Mouse (Mus musculus): ENCODE measurements around the gene Cdh3.
A peak's percentile ranks its signal among the peaks of the same experiment; 100 is the strongest.

Gene Cdh3

DNA sequence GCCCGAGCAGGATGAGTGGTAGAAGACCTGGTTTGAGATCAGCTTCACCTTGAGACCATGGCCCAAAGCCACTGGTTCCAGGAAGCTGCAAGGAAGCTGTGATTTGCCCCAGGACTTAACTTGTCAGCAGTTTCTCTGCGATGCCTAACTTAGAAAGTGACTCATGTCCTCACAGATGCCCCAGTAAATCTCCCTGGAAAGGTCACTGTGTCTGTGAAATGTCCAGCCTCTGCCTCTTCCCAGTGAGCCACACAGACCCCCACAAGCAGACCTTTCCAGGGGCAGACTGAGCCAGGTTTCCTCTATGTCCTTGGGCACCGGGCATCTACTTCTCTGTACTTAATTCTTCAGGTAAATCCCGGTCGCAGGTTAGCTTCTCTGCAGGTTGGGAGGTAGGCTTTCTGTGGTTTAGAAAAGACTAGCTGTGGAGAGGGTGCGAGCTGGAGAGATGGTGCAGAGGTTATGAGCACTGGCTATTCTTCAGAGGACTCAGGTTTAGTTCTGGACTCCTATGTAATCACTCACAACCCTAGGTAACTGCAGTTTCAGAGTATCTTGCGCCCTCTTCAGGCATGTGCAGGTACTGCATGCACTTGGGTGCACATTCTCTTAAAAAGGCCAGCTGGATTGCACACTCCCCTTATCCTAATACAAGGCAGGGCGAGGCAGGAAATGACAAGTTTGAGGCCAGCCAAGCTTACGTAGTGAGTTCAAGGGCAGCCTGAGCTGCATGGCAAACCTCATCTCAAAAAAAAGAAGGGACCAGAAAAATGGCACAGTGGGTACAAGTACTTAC, 16.7 kb downstream of the Cdh3 start:
- DNase-seq (ENCODE audit: extremely low read depth, low read depth): no peak

DNA sequence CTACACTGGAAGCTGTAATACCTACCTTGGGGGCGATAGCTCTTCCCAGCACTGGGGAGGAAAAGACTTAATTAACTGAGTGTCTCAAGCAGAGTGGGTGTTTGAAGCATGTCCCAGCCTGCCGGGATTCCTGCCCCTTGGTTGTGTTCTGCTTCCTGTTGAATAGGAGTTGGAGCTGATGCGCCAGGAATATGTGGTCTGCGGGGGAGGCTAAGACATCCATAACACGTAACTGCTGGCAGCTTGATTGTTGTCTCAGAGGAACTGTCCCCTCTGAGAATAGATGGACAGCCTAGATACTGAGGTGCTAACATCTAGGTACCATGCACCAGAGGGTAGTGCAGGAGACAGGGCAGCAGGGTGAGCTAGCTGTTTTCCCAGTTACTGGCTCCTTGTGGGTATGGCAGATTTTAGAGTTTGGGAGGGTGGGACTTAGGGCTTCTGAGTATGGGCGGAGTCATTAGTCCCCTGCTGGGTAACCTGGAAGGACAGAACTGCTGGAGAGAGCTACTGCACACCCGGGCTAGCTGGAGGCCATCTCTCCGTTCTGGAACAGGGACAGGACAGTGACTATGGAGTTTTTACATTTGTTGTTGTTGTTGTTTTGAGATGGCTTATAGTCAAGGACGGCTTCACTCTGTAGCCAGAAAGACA, 18.0 kb downstream of the Cdh3 start:
- no peak for DNase-seq (ENCODE audit: extremely low read depth, low read depth)

DNA sequence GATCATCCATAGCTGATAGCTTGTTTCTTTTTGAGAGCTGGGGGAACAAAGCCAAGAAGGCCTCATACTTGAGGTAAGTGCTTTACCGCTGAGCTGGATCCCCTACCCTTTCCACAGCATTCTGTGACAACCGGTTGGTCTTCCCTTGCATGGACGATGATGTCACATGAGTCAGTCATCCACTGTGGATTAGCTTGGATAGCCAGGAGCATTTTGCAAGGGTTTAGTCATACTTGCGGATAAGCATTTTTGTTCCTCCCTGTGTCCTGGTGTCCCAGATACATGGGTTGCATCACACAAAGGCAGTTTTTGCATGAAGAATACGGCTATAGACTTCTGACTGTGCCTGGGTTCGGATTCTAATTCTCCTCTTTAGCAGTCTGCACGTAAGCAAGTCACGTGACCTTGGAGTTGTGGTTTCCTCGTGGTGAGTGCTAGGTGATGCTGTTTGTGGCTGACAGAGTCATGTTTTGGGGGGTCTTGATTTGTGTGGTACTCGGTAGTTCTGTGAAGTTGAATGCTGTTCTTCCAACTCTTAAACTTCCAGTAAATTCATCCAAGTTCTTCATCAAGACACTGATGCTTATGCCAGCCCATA, 19.3 kb downstream of the Cdh3 start:
- DNase-seq (ENCODE audit: extremely low read depth, low read depth): no peak

DNA sequence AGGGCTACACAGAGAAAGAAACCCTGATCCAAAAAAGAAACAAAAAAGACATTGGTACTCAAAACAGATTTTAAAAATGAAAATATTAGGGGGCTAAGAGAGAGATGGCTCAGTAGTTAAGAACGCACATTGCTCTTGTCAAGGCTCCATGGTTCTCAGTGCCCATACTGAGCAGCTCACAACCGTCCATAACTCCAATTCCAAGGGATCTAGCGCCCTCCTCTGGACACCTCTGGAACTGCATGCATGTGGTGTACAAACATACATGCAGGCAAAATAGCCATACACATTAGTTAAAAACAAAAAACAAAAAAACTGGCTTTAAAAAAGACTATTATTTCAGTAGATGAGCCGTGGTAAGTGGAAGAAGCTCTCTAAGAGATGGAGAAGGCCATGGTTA, 19.9 kb downstream of the Cdh3 start:
- DNase-seq (ENCODE audit: extremely low read depth, low read depth): no peak

DNA sequence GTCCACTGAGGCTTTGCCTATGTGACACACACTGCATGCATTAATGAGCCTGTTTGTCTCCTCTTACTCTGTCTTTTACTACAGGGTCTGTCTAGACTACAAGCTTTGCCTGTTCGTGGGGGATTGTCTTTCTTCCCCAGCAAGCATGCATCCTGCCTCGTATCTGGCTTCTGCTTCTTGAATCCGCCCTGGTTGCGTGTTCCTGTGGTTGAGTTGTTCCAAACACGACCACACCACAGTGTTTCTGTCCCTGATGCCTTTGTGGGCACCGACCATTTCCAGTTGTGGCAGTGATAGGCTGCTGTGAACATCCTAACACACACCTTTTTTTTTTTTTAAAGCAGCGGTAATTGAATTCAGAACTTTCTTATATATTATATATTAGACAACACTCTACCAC, 23.0 kb downstream of the Cdh3 start:
- DNase-seq (ENCODE audit: extremely low read depth, low read depth): no peak

DNA sequence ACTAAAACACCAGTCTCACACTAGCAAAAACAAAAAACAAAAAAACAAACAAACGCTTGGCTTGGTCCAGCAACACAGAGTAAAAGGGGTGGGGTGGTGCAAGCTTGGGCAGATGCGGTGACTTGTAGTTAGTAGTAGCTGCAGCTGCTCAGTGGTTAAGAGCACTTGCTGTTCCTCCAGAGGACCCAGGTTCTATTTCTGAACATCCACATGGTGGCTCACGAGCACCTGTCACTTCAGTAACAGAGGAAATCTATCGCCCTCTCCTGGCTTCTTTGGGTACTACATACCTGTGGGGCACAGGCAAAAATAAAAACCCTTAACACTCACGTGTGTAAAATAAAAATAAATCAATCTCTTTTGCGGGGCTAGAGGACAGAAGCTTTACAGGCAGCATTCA, 23.8 kb downstream of the Cdh3 start:
- peak; percentile 60 for DNase-seq (ENCODE audit: extremely low read depth, low read depth)

DNA sequence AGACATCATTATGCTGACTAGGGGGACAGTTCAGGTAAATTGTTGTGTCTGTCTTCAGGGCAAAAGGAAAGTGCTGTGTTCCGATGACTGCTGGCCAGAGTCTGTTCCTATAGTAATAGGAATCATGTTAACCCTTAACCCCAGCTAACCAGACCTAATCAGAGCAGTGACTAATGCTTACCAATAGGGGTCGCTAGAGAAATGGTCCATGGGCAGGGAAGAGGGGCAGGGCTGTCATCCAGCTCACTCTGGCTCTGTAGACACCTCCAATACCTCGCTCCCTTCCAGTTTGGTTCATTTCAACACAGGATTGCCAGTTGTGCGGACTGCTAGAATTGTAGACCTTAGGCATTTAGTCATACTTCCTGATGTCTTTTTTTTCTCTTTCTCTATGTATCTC, 24.8 kb downstream of the Cdh3 start:
- no peak for DNase-seq (ENCODE audit: extremely low read depth, low read depth)

DNA sequence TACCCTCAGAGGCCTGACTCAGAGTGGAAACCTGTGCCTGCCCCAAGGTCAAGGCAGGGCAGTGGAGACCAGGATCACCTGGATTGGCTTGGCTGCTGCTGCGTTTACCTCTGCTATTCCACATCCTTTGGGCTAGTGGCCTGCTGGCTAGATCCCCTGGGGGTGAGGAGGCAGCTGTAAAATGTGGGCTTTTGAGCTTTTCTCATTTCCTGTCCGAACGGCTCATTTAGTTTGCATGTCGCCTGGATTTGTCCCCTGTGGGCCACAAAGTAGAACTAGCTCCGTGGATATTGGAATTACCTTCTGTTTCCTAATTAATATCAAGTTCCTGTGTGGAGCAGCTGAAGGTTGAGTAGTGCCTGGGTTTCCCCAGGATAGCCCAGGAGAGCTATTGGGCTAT, 28.5 kb downstream of the Cdh3 start:
- DNase-seq (ENCODE audit: extremely low read depth, low read depth): no peak

DNA sequence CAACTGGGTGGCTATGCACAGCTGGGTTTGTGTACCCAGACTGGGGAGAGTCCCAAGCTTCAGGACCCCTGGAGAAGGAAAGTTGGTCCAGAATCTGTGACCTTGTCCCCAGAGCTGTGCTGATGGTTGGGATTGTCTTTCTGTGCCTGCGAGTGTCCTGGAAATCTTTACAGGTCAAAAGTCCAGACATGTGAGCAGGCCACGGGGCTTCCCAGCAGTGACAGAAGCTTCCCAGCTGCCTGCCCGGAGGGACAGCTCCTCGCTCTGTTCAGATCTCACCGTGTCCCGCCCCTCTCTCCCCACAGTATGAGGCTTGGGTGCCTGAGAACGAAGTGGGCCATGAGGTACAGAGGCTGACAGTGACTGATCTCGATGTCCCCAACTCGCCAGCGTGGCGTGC, 30.3 kb downstream of the Cdh3 start:
- no peak for DNase-seq (ENCODE audit: extremely low read depth, low read depth)

DNA sequence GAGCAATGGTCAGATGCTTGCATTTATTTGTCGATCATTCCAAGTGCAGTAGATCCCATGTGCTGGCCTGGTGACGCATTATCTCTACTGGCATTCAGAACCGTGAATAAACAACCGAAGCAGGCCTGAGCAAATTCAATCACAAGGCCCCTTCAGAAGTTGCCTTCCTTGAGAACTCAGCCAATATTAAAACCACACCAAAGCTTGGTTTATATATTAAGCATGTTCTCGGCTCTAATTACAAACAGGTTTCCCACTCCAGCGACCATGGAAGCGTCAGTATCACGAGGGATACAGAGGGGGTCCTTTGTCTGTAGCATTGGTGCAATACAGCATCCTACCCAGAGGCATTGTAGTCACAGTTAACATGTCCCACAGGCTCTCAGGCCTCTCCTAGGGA, 32.4 kb downstream of the Cdh3 start:
- no peak for DNase-seq (ENCODE audit: extremely low read depth, low read depth)

DNA sequence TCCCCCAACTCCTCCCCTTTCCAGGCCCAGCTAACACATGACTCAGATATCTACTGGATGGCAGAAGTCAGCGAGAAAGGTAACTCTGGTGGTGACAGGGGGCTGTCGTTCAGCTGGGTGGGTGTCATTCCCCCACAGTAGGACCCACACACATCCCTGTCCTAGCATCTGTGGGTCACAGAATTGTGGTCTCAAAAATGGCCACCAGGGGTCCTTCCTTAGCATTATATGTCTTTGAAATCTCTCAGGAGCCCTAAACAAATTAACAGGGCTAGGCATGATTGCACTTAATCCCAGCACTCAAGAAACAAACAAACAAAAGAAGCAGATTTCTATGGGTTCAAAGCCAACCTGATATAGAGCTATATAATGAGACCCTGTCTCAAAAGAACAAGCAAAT, 34.5 kb downstream of the Cdh3 start:
- DNase-seq (ENCODE audit: extremely low read depth, low read depth): no peak

DNA sequence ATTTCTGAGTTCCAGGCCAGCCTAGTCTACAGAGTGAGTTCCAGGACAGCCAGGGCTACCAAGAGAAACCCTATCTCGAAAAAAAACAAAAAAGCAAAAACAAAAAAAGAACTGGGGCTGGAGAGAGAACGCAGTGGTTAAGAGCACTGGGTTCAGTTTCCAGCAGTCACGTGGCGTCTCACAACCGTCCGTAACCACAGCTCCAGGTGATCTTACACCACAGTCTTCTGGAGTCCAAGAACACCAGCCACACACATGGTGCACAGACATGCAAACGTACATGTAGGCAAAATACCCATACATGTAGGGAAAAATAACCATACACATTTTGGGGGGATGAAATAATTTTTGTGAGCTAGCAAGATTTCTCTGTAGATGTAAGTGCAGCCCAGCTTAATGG, 36.1 kb downstream of the Cdh3 start:
- no peak for DNase-seq (ENCODE audit: extremely low read depth, low read depth)

DNA sequence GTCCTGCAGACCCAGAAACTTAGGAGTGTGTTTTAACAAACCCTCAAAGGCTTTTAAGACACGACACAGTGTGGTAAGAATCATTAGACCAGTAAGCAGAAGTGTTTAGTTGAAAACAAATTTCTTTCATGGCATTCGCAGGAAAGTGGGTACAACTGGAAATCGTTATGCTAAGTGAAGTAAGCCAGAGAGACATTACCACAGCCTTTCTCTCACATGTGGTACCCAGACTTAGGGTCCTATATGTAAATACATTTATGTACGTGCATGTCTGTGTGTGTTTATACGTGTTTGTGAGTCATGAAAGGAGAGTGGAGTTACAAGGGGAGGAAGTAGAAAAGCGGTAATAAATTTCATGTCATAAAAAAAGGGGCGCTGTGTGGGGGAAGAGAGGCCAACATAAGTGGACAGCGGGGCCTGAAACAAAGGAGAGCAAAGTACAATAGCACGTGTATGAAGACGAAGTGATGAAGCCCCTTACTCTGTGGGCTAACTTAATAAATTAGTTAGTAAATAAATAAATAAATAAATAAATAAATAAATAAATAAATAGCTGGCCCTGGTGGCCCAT, 37.8 kb downstream of the Cdh3 start:
- no peak for DNase-seq (ENCODE audit: extremely low read depth, low read depth)

DNA sequence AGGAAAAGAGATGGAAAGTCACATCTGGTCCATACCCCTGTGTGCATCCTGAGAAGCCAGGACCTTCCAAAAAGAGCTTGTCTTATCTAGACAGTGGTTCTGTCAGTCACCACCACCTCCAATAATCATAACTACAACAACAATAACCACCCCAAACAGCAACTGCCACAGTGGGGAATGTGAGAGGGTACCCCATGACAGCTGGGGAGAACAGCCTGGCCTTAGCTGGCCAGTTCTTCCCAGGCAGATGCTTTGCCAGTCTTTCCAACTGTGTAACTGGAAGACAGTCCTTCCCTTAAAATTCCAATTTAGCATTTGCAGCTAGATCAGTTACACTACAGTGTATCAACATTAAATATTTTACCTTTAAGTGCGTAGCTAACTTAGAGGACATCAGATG, 40.2 kb downstream of the Cdh3 start:
- DNase-seq (ENCODE audit: extremely low read depth, low read depth): no peak

DNA sequence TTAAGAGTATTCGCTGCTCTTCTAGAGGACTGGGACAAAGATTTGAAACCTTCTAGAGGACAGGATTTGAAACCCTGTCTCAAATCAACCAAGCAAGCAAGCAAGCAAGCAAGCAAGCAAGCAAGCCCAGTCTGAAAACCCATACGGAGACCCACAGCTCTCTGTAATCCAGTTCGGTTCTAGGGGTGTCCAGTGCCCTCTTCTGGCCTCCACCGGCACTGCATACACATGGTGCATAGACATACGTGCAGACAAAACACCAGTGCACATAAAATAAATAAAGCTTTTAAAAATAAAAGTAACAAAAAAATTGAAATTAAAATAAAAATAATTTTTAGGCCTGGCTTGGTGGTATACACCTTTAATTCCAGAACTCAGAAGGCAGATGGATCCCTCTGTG, 43.3 kb downstream of the Cdh3 start:
- DNase-seq (ENCODE audit: extremely low read depth, low read depth): no peak

DNA sequence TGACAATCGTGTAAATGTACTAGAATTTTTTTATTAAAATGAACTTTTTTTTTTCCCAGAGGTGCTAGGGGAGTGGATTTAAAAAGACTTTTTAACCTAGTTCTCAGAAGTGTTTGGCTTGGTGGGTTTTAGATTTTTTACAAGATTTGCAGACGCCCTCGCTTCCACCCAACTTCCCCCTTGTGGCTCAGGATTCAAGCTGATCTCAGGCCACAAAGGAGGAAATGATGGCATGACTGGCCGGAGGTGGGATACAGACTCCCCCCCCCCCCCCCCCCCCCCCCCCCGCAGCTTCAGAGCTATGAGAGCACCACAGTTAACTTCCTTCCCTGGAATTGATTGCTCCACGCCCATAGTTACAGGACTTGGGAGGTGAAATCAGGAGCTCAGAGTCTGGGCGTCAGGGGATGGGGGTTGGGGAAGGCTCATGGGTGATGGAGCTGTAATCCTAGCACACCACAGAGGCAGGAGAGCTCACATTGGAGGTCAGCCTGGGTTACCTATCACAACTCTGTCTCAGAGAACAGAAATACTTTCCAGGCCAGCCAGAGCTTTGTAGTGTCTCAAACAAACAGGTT, 45.5 kb downstream of the Cdh3 start:
- DNase-seq (ENCODE audit: extremely low read depth, low read depth): no peak

DNA sequence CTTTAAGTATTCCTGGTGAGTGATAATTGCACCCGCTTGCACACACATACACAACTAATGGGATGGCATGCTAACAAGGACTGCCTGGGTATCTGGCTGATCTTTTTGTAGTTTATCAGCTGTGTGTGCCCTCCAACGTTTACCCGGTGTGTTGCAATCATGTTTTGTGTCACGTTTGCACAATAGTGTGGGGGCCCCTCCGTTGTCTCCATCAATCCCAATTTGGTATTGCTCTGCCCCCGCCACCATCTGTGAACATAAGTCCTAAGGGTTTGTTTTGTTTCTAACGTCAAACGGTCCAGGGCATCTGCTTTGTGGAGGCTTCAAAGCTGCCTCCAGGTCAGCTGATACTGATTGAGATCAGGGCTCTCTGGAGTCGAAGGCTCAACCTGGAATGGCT, 49.2 kb downstream of the Cdh3 start:
- DNase-seq (ENCODE audit: extremely low read depth, low read depth): no peak

DNA sequence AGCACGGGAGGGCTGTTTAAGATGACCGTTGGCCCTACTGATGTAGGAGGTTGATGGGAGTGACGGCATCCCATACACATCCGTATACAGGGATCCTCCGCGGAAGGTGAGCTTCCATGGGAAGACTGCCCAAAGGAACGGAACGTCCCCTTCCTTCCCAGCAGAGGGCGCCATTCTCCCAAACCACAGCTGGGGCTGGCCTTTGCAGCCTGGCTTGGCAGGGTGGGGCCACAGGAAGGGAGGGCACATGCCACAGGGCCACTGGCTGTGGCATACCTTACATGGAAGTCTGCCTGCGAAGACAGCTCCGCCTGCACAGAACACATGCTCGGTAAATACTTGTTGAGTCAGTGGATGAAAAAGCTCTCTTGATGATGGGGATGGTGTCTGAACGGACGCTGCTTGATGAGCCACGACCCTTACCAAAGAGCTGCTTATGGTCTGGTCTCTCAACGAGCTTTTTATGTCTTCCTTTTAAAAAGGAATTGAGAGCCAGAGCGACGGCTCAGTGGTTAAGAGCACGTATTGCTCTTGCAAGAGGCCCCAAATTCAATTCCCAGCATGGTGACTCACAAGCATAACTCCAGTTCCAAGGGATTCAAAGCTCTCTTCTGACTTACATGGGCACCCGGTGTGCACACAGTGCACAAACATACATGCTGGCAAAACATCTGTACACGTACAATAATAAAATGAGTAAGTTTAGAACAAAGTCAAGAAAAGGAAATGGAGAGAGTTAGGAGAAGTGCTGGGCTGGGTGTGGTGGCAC, 50.6 kb downstream of the Cdh3 start:
- DNase-seq (ENCODE audit: extremely low read depth, low read depth): no peak

DNA sequence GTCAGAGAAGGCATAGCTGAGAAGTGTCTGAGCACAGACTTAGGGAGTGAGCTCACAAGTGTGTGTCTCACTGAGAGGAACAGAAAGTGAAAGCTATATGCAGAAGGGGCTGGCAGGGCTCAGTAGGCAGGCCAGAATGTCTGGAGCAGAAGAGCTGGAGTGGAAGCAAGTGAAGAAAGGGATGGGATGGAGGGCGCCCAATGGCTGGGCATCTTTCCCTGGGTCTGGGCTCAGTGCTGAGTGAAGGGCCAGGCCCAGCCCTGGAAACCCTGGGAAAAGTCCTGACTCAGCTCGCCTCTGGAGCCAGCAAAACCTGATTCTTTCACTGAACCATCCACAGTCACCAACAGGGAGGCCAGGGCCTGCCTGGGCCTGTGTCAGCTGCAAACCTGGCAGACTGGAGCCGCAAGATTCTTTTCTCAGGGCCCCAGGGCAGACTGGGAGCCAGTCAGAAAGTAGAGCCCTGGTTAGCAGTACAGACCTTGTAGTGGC, 53.0 kb downstream of the Cdh3 start:
- no peak for DNase-seq (ENCODE audit: extremely low read depth, low read depth)

DNA sequence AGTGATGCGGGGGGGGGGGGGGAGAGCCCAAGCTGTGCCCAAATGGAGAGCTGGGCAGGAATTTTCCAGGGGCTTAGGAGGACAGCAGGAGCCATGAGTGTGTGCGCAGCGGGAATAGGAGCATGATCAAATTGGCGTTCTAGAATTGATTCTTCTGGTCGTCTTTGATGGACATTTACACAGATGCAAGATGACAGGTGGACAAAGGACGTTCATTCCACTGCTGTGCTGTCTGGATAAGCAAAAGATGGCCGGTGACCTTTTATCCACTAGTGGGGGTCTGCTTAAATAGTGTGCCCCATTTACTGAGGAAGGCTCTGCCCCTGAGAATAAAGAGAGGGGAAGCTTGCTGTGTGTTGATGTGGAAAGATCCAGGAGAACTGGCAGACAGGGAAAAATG, 58.3 kb downstream of the Cdh3 start:
- no peak for DNase-seq (ENCODE audit: extremely low read depth, low read depth)

DNA sequence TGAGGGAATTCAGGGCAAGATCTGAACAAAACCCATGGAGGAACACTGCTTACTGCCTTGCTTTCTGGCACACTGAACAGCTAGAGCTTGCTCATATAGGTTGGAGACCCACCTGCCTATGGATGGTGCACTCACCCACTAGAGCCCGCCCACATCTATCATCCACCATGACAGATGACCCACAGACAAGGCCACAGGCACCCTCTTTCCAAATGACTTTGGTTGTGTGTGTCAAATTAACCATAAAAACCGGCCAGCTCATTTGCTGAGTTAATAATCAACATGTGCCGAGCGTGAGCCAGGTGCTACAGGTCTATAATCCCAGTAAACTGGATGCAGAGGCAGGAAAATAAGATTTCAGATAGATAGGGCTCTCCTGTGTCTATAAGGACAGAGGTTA, 59.7 kb downstream of the Cdh3 start:
- no peak for DNase-seq (ENCODE audit: extremely low read depth, low read depth)

All from MEL-GATA-1-ER (cell line).